Mouse (Mus musculus) left cerebral cortex, postnatal 36 days (tissue): ENCODE measurements at regions not wholly inside any gene's neighbourhood (a gene's known extent, or its start where the extent isn't known, plus 50 kb on each side); places are given as distances from the start of the nearest gene placed in this dataset.

ENCODE experiments used
- DNase-seq, 2 experiments: peaks; one replicate each; pipeline ENCODE4 v3.0.0; 2021 to 2022; ENCODE audit warnings: low spot score in 2 of 2, mixed read lengths in 1 of 2
- intact Hi-C: fragments of 180-260 bp; cut with DNase I; formaldehyde crosslinking; loops from one replicate; pipeline ENCODE4 v1.15.1; 2025

DNA sequence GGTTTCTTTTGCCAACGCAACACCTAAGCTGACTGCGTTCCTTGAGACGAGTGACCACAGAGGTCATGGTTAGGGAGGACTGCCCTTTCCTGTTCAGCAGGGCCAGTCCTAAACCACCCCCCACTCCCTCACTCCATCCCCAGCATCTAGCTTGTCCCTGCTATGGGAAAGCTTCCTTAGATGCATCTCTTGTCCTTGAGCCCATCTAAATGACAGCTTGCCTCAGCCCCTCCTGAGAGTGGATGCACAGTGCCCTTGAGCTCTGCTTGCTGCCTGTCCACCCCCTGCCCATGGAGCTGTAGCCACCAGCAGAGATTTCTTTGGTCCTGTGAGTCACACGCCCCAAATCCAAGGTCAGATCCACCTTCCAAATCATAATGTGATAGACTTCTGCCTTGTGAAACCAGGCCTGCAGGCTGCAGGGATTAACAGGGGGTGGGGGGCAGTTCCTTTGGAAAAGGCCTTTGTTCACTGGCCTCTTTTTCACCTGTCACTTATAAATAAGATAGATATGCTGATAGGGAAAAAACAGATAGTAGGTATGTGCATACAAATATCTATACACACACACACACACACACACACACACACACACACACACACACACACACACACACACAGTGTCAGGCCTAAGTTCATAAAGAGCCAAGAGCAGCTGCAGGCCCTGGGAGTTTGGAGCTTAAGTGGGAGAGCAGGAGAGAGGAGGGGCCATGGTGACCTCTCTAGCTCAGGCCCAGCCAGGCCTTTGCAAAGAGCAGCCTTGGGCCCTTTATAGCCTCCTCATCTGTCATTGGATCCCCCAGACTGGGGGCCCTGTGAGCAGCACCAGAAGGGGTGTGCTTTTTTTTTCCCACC is 56.4 kb upstream of the Adra2c start:
- no peak for DNase-seq
- intact Hi-C loops: no loop called here

DNA sequence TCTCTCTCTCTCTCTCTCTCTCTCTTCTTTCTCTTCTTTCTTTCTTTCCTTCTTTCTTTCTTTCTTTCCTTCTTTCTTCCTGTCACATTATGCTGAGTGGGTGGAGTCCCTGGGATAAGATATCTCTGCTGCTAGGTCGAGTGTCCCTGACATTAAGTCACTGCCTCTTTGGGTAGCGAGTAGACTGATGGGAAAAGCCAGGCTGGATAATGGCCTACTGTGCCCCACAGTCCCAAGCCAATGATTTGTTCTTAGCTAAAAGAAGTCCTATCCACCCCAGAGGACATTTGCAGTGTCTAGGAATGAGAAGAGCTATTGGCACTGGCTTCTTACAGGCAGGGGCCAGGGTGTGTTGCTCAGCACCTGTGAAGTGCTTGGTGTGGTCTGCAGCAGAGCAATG is 61.8 kb upstream of the Adra2c start:
- no peak for DNase-seq
- intact Hi-C loops: no loop called here

DNA sequence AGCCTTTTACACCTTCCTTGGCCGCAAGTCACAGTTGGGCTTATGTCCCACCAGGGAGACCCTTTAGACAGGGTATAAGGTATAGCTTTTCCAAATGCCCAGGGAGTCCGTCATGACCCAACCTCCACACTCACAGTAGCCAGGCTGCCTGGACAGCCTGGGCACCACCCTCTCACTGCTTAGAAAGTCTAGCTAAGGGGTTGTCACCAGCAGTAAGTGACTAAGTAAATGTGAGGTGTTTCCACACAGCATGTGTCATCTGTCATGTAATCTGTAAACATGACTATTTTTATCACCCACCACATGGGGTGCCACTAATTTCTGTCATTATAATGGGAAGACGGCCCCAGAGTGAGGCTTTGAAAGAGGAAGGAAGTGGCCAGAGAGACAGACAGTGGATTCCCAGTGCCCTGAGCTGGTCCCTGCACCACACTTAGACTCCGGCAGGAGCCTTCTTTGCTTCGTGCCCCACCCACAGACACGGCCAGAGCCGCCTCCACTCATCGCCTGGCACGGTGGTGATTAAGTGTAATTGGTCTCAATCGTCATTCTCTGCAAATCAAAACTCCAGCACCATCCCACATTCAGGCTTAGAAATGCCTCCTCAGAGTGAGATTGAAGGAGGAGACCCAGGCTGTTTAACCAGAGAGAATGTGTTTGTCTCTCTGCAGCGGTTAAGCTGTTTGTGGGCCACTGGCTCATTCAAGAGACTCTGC is 62.5 kb upstream of the Adra2c start:
- DNase-seq: peak; percentile 18 to 30
- intact Hi-C loops: no loop called here

DNA sequence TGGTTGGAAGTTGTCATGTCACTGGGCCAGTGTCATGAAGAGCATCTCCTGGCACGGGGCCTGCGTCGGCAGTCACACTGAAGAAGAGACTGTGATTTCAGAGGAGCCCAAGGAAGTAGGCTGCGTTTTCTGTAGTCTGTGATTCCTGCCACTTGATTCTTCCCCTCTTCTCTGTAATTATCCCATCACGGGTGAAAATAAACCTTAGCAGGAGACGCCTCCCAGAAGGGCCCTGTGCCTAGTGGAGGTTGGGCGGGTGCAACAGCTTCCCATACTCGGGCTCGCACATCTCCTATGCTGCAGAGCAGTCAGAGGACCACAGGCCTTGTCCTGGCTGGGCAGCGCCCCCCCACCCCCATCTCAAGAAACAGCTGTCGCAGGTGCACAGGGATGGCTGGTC is 63.1 kb upstream of the Adra2c start:
- intact Hi-C loops: no loop called here
- no peak for DNase-seq

DNA sequence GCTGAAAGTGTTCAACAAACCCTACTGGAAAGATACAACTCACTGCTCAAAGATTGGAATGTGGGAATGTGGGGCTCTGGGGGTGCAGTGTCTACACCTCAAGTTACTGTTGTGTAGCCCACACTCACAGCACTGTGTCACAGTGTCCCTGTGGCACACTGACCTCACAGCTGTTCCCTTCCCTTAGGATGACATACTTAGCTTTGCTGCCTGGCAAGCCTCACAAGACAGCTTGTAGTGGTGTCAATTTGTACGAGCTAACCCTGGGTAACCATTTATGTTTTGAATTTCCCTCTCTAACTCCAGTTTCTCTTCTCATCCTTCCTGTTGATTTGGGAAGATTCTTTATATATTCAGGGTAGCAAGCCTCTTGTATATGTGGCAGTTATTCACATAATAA is 68.8 kb upstream of the Adra2c start:
- intact Hi-C loops: no loop called here

DNA sequence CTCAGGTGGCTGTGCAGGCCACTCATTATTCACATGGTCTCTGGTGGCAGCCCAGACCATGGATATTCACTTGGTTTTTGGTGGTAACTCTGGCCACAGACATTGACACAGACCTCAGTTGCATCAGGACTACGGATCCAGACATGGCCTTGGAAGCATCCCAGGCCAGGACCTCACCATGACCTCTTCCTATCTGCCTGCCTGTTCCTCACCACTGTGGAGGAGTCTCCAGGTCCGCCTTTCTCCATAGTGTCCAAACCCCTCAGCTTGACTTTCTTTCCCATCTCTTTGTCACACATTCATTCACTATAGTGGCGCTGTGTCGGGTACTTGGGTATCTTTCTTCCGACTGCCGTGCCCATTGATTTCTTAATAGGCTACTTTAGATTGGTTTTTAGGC is 74.1 kb upstream of the Adra2c start:
- intact Hi-C loops: no loop called here
- DNase-seq: no peak

More for the DNA sequence above, 68.8 kb upstream of the Adra2c start:
- DNase-seq: no peak

DNA sequence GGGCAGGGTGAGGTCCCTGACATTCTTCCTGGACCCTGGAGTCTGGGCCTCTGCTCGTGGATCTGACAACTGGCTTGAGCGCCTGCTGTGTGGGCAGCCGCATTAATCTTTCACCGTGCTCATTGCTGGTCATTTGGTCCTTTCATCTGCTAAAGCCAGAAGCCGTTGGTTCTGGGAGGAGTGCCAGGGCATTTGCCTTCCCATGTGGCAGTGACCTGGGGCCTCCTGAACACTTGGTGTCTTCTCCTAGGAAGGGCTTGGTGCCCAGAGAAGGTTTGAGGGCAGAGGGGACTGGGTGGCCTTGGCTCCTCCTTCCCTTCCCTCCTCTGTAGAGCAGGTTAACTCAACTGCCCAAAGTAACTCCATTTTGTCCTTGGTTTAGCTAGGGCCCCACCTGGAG is 79.7 kb upstream of the Adra2c start:
- DNase-seq: no peak
- intact Hi-C loops: no loop called here

DNA sequence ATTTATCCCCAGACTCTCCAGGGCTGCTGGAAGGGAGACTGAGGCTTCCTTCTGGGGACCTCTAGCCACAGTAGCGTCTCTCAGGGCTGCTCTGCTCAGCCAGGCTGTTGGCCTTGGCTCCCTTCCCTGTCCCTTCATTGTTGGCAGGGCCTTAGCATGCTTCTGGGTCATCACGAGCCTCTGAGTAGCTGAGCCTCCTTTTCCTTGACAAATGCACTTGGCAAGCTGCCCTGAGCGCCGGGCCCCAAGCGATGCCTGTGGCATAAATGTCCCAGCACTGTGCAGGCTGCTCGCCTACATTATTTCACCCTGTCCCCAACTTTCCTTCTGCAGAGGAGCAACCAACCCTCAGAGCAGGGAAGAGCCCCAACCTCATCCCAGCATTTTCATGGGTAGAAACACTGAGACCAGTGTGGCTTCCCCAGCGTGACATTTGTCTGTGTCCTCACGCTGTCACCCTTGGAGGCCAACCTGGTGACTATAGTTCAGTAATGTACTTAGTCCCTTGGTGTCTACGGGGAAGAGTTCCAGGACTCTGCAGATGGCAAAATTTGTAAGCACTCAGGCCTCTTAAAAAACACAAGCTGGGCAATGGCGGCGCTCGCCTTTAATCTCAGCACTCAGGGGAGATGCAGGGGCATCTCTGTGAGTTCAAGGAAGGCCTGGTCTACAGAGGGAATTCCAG is 83.7 kb upstream of the Lrpap1 start:
- intact Hi-C loops: no loop called here
- peak; percentile 49 to 63 for DNase-seq

DNA sequence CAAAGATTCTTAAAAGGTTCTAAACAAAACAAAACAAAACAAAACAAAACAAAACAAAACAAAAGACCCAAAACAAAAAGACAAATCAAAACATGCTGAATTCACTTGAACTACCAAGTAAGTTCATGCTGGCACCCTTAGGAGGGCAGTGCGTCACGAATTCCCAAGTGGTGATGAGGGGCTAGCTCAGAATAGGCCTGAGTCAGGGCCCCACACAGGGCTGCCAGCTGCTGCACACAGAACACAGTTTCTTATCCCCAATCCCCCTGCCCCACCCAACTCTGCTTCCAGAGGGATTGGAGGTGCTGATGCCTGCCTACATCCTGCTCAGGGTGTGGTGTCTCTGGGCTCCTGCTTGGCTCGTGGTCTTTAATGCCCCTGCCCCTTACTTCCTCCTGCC is 80.3 kb upstream of the Lrpap1 start:
- no peak for DNase-seq
- intact Hi-C loops: no loop called here

DNA sequence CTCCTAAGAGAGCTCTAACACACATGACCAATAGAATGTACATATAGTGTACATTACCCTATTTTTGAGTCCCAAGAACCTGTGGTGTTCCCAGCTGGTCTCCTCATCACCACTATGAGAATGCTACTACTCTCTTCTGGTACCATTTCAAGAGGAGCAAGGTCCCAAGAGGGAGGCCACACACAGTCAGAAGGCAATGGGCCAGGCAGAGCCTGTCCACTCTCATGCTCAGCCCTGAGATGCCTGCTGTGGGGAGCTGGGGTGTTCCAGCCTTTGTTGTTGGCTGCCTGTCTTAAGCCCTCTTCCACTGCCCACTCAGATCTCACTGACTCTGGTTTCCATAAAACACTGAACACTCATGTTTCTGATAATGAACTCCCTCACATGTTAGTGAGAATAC is 79.7 kb upstream of the Lrpap1 start:
- intact Hi-C loops: no loop called here
- DNase-seq: no peak

DNA sequence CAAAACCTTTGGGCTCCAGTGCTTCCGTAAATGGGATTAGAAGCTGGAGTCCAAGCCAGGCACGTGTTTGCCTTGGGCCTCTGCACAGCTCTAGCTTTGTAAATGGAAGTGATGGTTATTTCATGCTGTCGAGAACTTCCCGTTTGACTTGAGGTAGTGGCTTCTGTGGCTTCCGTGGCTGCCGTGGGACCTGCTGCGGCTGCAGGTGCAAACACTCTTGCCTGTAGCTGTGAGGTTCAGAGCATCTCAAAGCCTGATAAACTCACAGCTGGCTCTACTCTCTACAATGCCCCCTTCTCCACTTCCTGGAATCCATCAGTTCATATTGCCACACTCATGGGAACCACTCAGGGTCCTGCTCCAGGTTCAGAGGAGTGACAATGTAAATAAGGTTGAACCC is 77.9 kb upstream of the Lrpap1 start:
- no peak for DNase-seq
- intact Hi-C loops: no loop called here

DNA sequence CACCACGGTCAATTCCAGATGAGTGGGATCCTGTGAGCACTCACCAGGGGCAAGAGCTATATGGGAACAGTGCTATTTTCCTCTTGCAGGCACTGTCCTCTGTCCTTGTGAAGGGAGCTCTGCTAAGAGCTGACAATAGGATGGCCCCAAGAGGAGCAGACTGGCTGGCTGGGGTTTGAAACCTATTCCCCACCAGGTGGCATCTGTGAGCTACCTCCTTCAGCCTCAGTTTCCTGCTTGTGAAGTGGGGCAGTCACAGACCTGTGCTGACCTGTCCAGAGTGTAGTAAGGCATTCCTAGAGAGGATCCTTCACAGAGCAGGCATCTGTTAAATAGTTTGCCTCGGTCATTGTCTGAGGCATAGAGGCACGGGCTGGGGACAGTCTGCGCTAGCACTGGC is 71.8 kb upstream of the Lrpap1 start:
- no peak for DNase-seq
- intact Hi-C loops: loop anchor here (2.0 to 10.0 kb wide), 3 partner anchors 100 to 337 kb away; partner anchors contain the start of gene Adra2c

DNA sequence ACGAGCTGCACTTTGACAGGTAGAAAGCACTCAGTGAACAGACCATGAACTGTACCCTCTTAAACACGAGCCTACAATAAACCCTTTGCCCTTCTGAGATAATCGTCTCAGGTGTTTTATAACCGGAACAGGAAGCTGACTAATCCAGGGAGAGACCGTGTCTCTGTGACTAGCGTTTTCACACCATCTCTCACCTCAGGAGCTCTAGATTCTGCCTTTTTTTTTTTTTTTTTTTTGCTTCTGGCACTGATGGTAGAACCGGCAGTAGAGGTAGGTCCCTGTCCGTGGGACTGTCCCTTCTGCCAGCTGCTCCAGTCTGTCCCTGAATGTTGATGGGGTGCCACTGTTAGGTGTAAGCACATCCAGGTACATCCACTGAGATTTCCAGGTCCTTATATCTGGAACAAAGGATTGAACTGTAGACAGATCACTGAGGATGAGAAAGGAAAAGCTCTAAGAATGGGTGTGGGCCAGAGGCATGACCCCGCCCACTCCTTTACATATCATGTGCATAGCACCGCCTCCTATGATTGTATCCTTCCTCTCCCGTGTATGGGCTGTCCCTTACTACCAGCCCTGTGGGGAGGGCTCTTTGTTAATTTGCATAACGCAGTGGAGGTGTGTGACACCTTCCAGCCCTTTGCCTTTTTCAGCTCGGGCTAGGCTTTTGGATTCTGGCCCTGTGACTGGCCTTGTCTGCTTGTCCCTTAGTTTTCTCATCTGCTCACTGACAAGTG is 70.7 kb upstream of the Lrpap1 start:
- intact Hi-C loops: loop anchor here (2.0 to 10.0 kb wide), 3 partner anchors 101 to 339 kb away; partner anchors contain the start of gene Adra2c
- no peak for DNase-seq

DNA sequence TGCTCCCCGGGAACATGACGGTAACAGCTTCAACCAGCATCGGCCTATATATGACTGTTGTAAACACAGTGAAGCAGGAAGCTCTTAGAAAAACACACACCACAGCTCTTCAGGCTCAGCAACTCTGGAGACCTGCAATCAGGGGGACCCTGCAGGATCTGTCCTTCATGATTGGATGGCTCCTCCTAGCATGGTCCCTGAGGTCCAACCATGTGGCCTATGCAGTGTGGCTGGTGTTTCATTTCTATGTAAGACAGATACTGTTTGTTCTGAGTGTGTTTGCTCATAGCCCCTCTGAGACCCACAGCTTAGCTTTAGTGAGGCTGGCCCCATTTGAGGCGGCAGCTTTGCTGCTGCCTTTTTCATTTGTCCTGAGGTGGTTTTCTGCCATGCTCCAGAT is 68.8 kb upstream of the Lrpap1 start:
- intact Hi-C loops: loop anchor here (10.0 kb wide), 1 partner anchor 340 kb away; no protein-coding TSS in a partner anchor
- DNase-seq: no peak

DNA sequence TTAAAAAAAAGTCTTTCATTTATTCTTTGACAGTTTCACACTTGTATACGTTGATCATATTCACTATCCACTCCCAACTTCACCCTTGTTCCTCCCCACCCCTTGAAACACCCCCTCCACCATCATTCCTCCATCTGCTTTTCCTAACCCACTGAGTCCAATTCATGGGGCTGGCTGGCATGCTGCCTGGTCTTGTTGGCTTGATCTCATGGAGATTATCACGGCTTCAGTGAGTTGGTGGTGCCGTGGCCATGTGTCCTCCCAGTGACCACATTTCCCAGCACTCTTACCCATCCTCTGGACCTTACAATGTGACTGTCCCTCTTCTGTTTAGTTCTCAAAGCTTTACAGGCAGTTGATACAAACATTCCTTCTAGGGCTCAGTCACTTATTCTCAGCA is 65.8 kb upstream of the Lrpap1 start:
- intact Hi-C loops: loop anchor here (10.0 kb wide), 1 partner anchor 343 kb away; no protein-coding TSS in a partner anchor
- no peak for DNase-seq

DNA sequence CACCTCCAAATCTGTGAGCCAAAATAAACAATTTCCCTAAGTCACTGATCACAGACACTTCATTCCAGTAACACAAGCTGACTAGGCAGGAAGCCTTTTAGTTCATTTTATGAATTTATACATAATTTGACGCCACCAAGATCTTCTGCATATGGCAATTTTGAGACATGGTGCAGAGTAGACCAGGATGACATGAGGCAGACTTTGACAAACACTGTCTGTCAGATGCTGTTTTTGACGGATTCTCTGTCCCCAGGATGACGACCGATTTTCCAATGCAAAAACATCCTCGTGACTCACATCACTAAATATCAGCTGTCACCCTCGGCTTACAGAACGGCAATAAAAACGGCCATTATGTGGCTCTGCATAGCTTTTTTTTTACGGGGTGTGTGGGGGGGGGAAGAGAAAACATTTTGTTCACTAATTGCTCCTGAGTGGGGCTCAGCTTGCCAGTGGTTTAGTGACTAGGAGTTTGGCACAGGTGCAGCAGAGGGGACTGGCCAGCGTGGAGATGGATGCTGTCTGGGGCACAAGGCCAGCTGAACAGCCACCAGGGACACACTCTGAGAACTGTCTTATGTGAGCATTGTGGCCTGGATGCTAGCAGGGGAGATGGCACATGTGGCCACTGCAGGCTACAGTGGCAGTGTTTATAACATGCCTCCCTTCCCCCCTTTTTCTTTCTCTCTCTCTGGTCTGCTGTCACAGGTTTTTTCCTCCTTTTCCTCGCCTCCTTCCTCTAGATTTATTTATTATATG is 65.0 kb upstream of the Lrpap1 start:
- no peak for DNase-seq
- intact Hi-C loops: loop anchor here (10.0 kb wide), 1 partner anchor 344 kb away; no protein-coding TSS in a partner anchor

DNA sequence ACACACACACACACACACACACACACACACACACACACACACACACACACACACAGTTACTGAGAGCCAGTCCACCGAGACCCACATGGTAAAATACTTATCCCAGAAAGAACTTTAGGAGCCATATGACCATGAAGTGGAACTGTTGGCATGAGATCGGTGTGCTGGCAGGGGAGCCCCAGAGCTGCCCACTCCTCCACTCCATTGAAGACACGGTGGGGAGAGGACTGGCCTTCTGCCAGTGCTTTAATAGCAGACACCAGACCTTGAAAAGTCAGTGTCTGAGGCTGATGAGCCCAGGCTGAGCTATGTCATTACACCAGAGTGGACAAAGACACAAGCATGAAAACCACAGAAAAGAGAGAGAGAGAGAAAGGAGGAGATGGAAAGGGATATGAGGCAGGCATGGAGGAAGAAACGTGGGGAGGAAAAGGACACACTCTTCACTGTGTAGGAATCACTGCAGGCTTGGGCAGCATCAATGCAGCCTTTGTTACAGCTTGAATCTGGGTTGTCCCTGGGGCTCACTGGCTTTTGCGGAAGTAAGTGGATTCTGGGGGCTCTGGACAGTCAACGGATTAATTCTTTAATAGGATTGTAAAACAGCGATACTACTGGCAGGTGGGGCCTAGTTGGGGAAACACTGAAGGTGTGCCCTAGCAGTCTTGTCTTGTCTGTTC is 64.2 kb upstream of the Lrpap1 start:
- no peak for DNase-seq
- intact Hi-C loops: loop anchor here (10.0 kb wide), 1 partner anchor 345 kb away; no protein-coding TSS in a partner anchor

DNA sequence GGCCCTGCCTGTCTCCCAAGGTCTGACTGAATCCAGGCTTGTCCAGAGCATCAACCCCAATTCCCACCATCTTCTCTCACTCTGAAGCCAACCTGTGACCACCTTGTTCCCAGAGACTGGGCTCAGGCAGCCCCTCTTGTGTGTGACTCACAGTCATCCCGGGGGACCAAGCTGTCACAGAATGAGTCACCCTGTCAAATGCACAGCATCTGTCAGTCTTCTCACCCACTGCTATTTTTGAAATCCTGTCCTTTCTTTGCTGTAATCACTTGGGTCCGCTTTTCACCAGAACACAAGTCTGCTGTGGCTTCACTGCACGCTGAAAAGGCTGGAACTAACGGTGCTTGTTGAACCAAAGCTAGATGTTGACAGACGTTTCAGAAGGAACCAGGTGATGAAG is 63.3 kb upstream of the Lrpap1 start:
- no peak for DNase-seq
- intact Hi-C loops: no loop called here
